Mouse (Mus musculus): ENCODE measurements around the gene Foxb2. TPM values are rescaled to one million over a fixed set of nuclear protein-coding genes. Genes with fewer than 3 reads are reported as not detected.

Foxb2 gene
- total RNA-seq, 2 experiments from 2014 or later, result not detected

- intact Hi-C loops (cut with DNase I), result no loop called here
- no peak for DNase-seq
Measured at GRCm38 (mm10) chr19:16827657-16828056, 45.9 kb downstream of the Foxb2 start.

- DNase-seq, result no peak
- intact Hi-C loops (cut with DNase I), result no loop called here
Measured at GRCm38 (mm10) chr19:16825228-16825627, 48.4 kb downstream of the Foxb2 start.

Other genes with a start within 250 kb of the Foxb2 start
- gene Vps13a, start 92.9 kb downstream of the Foxb2 start, total RNA-seq (2021), result 10 to 100 TPM; 36.3 to 41.0 TPM
- 10 to 100 TPM; 20.6 to 20.7 TPM for gene Prune2, start 82.3 kb upstream of the Foxb2 start, total RNA-seq (2021)